Mouse (Mus musculus) macrophage (primary cell): ENCODE measurements around the gene Prdx2. TPM values are rescaled to one million over a fixed set of nuclear protein-coding genes. Genes with fewer than 3 reads are reported as not detected.
A peak's percentile ranks its signal among the peaks of the same experiment; 100 is the strongest.

Experiments
- H3K27ac ChIP-seq: fragments of 350-480 bp; formaldehyde crosslinking; 2 replicates; pipeline ENCODE4 v1.9.0; 2021
- H3K36me3 ChIP-seq: fragments of 350-480 bp; formaldehyde crosslinking; 2 replicates; pipeline ENCODE4 v1.9.0; 2021; ENCODE audit errors: inconsistent target
- H3K4me3 ChIP-seq: fragments of 350-480 bp; formaldehyde crosslinking; 2 replicates; pipeline ENCODE4 v1.9.0; 2021; ENCODE audit errors: inconsistent target
- H3K79me2 ChIP-seq: fragments of 350-480 bp; formaldehyde crosslinking; 2 replicates; pipeline ENCODE4 v1.9.0; 2021; ENCODE audit errors: inconsistent target
- WGBS: methylation state at CpG from one replicate; pipeline ENCODE4 v1.1.7; 2026; ENCODE audit warnings: inconsistent platforms; ENCODE audit not compliant: missing documents; 5-methylcytosine and 5-hydroxymethylcytosine counted together
- polyA plus RNA-seq: library from polyadenylated mRNA; stranded (reverse); fragments of 250-400 nt; gene quantifications from 3 replicates; pipeline ENCODE4 v1.2.4, GENCODE M21; 2018; ENCODE audit warnings: inconsistent platforms

Gene Prdx2
- polyA plus RNA-seq, 1 experiment from 2014 or later: 77.7 TPM

GRCm38 (mm10) chr8:84943699-84944098 lies 25.7 kb upstream of the Prdx2 start:
- Histone ChIP-seq H3K4me3 (no peak overlapping the region), H3K27ac (no peak overlapping the region), H3K36me3 (no peaks in the 10 kb centered on the region), H3K79me2 (no peaks in the 10 kb centered on the region)
- WGBS: 32% methylated on average over 3 of the region's 4 CpGs

- H3K4me3 ChIP-seq: no peak overlapping the region
- WGBS: 8% methylated on average over 21 of the region's 26 CpGs
- no peaks in the 10 kb centered on the region for H3K36me3 ChIP-seq
- no peaks in the 10 kb centered on the region for H3K79me2 ChIP-seq
- no peak overlapping the region for H3K27ac ChIP-seq
These were observed 24.8 kb upstream of the Prdx2 start for GRCm38 (mm10) chr8:84944478-84945160.

- no peak overlapping the region for H3K4me3 ChIP-seq
- WGBS: 7% methylated on average over 8 of the region's 11 CpGs
- no peaks in the 10 kb centered on the region for H3K79me2 ChIP-seq
- H3K36me3 ChIP-seq: no peaks in the 10 kb centered on the region
- H3K27ac ChIP-seq: no peak overlapping the region
These were observed 24.2 kb upstream of the Prdx2 start for GRCm38 (mm10) chr8:84945235-84945632.

DNA sequence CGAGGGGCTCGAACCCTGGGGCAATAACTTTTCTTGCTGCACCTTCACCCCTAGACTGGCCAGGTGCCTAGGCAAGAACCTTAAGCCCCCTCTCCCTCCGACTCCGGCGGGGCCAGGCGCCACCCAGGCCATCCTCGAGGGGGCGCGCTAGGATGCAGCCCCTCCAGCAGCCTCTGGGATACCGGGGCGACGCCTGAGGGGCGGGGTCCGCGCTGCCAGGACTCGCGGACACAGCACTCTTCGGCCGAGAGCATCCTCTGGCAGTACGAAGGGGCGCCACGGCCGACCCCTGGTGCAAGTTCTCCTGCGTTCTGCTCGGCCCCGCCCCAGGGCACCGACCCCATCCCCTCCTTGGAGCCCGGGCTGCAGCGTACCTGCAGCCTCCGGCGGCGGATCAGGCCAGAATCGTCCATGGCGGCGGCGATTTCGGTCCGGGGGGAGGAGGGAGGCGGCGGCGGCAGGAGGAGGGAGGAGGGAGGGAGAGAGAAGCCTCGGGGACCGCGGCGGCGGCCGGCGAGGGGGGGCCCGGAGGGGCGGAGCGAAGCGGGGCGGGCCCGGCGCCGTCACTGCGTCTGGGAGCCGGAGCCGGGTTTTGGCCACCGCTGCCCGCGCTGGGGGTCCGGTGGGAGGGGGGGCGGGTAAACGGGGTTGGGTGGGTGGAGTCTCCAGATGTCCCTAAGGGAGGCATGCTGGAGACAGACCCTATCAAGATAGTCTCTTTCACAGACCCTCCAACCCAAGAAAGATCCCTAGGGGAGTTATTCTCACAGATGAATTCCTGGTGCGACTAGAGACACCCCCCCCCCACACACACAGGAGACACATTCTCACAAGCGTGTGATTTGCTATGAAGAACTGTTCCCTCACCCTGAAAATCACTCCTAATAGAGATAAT lies 23.5 kb upstream of the Prdx2 start:
- H3K4me3 ChIP-seq: no peak overlapping the region
- no peak overlapping the region for H3K27ac ChIP-seq
- WGBS: 3% methylated on average over 39 of the region's 67 CpGs

DNA sequence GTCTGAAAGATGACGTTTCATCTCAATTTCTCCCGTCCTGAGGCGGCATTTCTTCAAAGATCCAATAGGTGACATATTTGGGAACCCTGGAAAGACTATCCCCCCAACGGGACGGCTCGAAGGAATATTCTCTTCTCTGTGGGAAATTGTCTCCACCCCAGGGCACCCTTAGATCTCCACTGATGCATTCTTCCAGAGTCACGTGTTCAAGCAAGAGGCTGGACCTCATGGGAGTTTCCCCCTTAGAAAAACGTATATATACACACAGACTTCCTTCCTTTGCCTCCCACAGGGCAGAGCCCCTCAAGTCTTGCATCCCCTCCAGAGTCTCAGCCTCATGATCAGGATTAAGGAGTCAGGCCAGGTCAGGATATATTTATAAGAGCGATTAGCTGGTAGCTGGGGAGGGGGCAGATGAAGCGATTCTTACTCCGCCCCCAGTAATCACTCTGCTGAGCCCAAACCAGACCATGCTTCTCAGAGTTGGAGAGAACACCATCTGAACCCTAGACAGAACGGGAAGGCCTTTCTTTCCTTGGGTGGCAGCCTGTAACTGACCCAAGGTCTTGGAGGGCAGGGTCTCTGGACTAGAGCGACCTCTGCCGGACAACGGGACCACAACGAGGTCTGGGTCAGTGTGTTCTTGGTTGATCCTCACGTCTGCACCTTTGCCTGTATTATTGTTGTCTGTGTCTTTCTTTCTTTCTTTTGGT lies 22.7 kb upstream of the Prdx2 start, which contains the start of gene Rtbdn:
TSS of gene Rtbdn (plus strand) at position 464 of the 713 bp plus-strand sequence.
- H3K36me3 ChIP-seq: no peaks in the 10 kb centered on the region
- H3K27ac ChIP-seq: no peak within 1 kb of the TSS
- 15% methylated on average over 17 of the region's 17 CpGs for WGBS
- H3K4me3 ChIP-seq: no peak within 1 kb of the TSS
- no peaks in the 10 kb centered on the region for H3K79me2 ChIP-seq

More for the DNA sequence above, 23.5 kb upstream of the Prdx2 start:
- H3K79me2 ChIP-seq: no peaks in the 10 kb centered on the region
- H3K36me3 ChIP-seq: no peaks in the 10 kb centered on the region

GRCm38 (mm10) chr8:84947241-84947545 lies 22.2 kb upstream of the Prdx2 start:
- no peaks in the 10 kb centered on the region for H3K79me2 ChIP-seq
- H3K27ac ChIP-seq: no peak overlapping the region
- no peaks in the 10 kb centered on the region for H3K36me3 ChIP-seq
- WGBS: 13% methylated on average over 9 of the region's 9 CpGs
- no peak overlapping the region for H3K4me3 ChIP-seq

GRCm38 (mm10) chr8:84949753-84950152 lies 19.6 kb upstream of the Prdx2 start:
- no peak overlapping the region for H3K4me3 ChIP-seq
- 19% methylated on average over 12 of the region's 12 CpGs for WGBS
- H3K27ac ChIP-seq: no peak overlapping the region
- no peaks in the 10 kb centered on the region for H3K79me2 ChIP-seq
- H3K36me3 ChIP-seq: no peaks in the 10 kb centered on the region

DNA sequence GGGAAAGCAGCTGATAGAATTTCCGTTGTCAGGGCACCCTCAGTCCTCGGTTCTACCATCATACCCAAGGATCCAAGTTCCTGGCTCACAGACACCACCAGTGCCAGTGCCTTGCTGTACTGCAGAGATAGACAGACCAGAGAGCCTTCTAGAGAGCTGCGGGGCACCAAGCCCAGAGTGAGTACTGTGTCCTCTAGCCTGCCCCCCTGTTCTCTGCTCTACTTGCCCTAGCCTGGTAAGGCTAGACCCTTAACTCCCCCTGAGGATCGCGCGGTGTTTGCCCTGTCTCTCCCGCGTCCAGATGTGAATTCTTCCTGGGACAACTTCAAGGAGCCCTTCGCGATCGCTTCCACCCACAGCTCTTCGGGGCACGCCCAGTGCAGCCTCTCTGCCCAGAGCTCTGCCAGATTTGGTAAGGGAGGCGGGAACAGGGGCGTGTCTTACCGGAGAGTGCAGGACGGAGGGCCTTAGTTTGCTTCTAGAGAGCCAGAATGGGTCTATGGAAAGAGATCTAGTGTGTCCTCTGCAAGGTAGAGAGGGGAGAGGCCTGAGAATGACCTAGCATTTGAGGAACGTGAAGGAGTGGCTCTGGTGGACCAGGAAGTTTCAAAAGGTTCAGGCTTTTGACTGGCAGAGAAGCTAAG lies 16.7 kb upstream of the Prdx2 start:
- Histone ChIP-seq H3K79me2 (no peaks in the 10 kb centered on the region), H3K27ac (no peak overlapping the region), H3K36me3 (peaks cover 2% of the 10 kb centered on the region; the same call in 1 of the 2 replicates), H3K4me3 (no peak overlapping the region)
- WGBS: 7% methylated on average over 18 of the region's 18 CpGs

- H3K79me2 ChIP-seq: no peaks in the 10 kb centered on the region
- peaks cover 14% of the 10 kb centered on the region; the same call in 1 of the 2 replicates for H3K36me3 ChIP-seq
- no peak overlapping the region for H3K4me3 ChIP-seq
- WGBS: 55% methylated on average over 2 of the region's 2 CpGs
- H3K27ac ChIP-seq: no peak overlapping the region
These were observed 12.6 kb upstream of the Prdx2 start for GRCm38 (mm10) chr8:84956768-84957167.

DNA sequence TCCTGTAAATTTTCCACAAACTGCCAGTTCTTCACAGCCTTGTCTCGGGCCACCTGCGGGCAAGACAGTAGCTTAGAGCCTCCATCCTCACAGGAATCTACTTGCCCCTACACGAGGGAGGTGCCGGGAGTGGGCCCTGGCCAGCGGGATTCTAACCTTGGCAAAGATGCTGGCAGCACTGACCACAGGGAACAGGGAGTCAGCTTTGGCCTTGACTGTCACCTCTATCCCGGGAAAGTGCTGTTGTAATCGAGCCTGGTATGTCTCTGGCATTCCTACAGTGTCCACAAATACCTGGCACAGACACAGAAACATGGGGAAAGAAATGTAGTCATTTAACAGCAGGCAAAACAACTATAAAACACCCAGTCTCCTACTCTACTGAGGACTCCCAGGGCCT lies 9.6 kb upstream of the Prdx2 start:
- peaks cover 14% of the 10 kb centered on the region; the same call in 1 of the 2 replicates for H3K36me3 ChIP-seq

GRCm38 (mm10) chr8:84963952-84964351 lies 5.4 kb upstream of the Prdx2 start:
- WGBS: 92% methylated on average over 4 of the region's 4 CpGs
- H3K36me3 ChIP-seq: 0 out of 2 replicates have a peak, but pooled peaks cover 7% of the 10 kb centered on the region
- H3K27ac ChIP-seq: no peak overlapping the region
- H3K79me2 ChIP-seq: no peaks in the 10 kb centered on the region; the same call in 1 of the 2 replicates
- H3K4me3 ChIP-seq: no peak overlapping the region

More for the DNA sequence above, 9.6 kb upstream of the Prdx2 start:
- H3K27ac ChIP-seq: no peak overlapping the region
- WGBS: 98% methylated on average over 5 of the region's 7 CpGs
- H3K4me3 ChIP-seq: no peak overlapping the region
- no peaks in the 10 kb centered on the region for H3K79me2 ChIP-seq

DNA sequence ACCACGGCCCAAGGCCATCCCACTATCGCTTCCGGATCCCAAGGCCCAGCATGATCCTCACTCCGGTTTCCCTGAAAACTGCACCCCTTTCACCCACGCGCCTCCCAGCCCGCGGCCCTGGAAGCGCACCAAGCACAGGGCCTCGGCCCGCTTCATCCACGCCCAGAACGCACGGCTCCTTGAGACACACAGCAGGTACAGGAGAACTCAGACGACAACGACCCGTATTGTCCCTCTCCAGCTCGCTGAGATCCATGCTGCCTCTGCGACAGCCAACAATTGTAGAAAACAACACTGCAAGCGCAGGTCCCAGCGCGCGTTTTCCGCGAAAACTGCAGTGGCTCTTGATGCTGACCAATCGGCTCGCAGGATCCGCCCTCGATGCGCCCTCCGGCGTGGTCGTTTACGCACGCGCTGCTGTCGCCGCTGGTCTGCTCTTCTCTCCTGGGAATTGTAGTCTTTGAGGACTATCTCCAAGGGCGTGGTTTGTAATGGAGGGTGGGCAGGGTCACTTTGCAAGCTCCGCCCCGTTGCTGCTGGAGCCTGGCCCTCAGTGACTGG lies 3.6 kb upstream of the Prdx2 start:
- peaks cover 11% of the 10 kb centered on the region for H3K79me2 ChIP-seq
- under 1% methylated on average over 41 of the region's 41 CpGs for WGBS
- H3K4me3 ChIP-seq: peak overlapping the region; percentile 71
- 0 out of 2 replicates have a peak, but pooled peaks cover 7% of the 10 kb centered on the region for H3K36me3 ChIP-seq
- peak overlapping the region; percentile 28 for H3K27ac ChIP-seq

GRCm38 (mm10) chr8:84966603-84967002 lies 2.8 kb upstream of the Prdx2 start:
- H3K4me3 ChIP-seq: no peak overlapping the region

More at GRCm38 (mm10) chr8:84966603-84967002, 2.8 kb upstream of the Prdx2 start:
- peaks cover 7% of the 10 kb centered on the region for H3K36me3 ChIP-seq
- H3K27ac ChIP-seq: no peak overlapping the region
- H3K79me2 ChIP-seq: peaks cover 13% of the 10 kb centered on the region
- 61% methylated on average over 3 of the region's 3 CpGs for whole genome bisulfite sequencing
